Mouse (Mus musculus): ENCODE measurements around the gene Mettl7b. TPM values are rescaled to one million over a fixed set of nuclear protein-coding genes. Genes with fewer than 3 reads are reported as not detected.

Mettl7b gene
- total RNA-seq, 2 experiments from 2014 or later, result not detected

- ATAC-seq (ENCODE audit: poor library complexity, severe bottlenecking), result no peak
Observed at GRCm38 (mm10) chr10:128950208-128950887, 10.4 kb downstream of the Mettl7b start.

DNA sequence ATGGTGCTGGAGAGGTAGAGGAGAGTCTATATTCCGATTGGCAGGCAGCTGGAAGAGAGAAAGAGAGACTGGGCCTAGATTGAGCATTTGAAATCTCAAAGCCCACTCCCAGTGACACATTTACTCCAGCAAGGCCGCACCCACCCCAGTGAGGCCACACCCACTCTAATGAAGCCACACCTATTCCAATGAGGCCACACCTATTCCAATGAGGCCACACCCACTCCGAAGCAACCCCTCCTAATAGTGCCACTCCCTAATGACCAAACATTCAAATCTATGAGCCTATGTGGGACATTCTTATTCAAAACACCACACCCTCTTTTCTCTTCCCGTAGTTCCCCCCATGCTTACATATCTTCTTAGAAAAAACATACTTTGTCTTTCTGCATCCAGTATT is 13.3 kb downstream of the Mettl7b start:
- no peak for ATAC-seq (ENCODE audit: poor library complexity, severe bottlenecking)

DNA sequence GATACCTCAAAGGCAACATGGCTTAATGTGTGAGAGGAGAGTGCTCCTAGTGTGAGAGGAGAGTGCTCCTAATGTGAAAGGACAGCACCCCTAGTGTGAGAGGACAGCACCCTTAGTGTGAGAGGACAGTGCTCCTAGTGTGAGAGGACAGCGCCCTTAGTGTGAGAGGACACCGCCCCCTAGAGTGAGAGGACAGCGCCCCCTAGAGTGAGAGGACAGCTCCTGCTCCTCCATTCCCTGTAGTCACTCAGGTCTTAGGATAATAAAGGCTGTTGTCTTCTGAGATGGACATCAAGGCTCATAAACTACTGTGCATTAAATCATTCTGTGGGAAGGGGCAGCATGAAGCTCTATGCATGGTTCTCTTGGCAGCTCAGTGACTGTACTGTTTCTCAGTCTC is 15.1 kb downstream of the Mettl7b start:
- ATAC-seq (ENCODE audit: poor library complexity, severe bottlenecking), result peak; percentile 63

- no peak for ATAC-seq (ENCODE audit: poor library complexity, severe bottlenecking)
Observed at GRCm38 (mm10) chr10:128940475-128941061, 20.2 kb downstream of the Mettl7b start.

- no peak for ATAC-seq (ENCODE audit: poor library complexity, severe bottlenecking)
Observed at GRCm38 (mm10) chr10:128938974-128939373, 21.8 kb downstream of the Mettl7b start.

GRCm38 (mm10) chr10:128938457-128938856 is 22.3 kb downstream of the Mettl7b start:
- ATAC-seq (ENCODE audit: poor library complexity, severe bottlenecking), result no peak

DNA sequence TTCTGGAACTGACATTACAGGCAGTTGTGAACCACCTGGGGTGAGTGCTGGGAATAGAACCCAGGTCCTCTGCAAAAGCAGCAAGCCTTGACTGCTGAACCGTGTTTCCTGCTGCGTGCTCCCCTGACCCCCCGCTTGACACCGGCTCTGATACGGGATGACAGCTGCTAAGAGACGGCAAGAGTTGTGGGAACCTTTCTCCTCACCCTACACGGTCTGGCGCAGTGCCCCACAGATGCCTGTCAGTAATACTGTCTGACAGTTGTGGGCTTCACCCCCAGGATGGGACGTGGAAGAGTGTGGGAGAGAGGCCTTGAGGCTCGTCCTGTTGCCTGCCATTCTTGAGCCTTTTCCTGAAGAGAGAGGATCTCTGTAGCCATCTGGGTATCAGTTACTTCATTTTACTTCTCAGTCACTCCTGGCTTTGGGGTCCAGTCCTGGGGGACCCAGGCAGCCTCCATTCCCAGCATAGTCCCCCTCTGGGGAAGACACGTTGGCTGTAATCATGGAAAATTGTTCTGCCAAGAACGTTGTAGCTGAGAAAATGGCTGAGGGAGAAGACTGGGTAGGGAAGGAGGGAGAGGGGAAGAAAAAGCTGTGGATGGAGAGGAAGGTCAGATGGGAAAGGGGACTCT is 22.9 kb downstream of the Mettl7b start:
- ATAC-seq (ENCODE audit: poor library complexity, severe bottlenecking), result no peak

DNA sequence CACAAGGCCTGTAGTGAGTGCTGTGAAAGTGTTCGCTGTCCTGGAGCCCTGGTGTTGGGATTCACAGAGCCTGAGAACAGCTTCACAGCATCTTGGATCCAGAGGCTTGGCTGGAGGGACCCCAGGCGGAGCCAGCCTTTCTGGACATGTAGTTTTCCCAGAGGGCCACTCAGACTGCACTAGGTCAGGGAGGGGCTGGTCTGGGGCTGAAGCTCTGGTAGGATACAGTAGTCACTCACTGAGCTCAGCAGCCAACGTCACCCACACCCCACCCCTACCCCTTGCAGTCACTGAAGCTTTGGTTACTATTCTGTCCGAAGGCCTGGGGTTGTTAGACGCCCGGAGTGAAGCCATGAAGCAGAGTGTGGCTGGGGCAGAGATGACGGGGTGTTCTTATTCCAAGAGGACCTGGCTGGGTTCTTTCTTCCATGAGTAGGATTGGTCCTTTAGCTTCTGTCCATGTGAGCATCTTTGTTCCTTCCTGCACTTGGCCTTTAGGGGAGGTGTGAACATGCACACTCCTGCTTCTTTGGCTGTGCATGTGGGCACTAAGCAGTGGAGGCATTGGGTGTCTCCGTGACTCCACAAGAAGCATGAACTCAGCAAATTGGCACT is 24.9 kb downstream of the Mettl7b start:
- ATAC-seq (ENCODE audit: poor library complexity, severe bottlenecking), result no peak

DNA sequence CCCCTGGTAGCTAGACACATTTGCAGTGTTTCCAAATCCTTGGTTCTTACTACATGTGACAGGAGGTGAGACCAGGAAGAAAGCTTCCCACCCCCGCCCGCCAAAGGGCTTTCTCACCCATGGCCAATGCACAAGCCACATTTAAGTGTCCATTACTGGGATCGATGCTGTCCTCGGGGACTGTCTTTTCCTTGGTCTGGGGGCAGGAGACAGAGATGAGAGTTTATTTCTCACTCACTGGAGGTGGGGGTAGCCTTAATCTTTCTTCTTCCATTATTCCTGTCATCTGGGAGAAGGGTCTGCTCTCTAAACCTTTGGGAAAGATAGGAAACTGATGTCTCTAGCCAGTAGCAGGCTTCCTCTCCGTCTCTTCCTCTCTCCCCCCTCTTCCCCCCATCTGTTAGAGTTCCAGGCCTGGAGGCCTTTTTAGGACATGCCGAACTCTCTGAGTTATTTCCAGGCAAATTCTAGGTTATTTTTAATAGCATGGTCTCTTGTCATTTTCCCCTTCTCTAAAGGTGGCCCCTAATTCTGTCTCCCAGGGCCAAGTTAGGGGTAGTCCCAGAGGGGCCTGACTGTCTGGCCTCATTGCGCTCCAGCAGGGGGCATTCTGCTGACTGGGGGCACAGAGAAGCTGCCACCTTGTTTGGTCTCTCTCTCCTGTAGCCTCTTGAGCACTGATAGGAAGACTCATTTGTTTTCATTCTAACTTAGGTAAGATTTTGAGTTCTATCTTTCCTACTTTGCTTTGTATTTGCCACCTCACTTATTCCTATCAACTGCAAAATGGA is 25.6 kb downstream of the Mettl7b start:
- no peak for ATAC-seq (ENCODE audit: poor library complexity, severe bottlenecking)

DNA sequence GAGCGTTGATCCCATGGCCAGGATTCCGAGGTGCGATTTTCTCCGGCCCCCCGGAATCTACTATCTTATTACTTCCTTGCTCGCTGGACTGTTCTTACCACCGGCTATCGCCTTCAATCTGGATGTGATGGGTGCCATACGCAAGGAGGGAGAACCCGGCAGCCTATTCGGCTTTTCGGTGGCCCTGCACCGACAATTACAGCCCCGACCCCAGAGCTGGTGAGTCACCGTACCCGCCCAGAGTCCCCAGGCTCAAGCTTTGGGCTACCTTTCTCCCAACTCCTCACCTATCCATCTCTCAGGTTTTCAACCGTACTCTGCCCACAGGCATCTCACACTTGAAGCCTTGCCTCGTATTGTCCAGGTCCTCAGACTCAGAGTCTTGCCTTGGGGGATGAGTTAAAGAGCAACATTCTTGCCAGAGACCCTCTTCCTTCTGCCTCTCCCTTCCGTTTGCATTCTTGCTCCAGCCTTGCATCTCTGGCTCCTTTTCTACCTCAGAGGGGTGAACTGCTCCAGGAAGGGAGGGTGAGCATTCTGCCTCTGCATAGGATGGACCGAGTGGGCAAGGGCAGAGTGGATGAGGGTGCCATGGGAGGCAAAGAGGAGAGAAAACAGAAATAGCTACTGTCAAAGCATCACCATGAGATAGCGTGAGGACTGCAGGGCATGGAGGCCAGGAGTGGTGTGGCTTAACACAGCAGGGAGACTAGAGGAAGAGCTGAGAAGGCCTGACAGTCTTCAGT is 26.6 kb downstream of the Mettl7b start:
- ATAC-seq (ENCODE audit: poor library complexity, severe bottlenecking), result no peak

DNA sequence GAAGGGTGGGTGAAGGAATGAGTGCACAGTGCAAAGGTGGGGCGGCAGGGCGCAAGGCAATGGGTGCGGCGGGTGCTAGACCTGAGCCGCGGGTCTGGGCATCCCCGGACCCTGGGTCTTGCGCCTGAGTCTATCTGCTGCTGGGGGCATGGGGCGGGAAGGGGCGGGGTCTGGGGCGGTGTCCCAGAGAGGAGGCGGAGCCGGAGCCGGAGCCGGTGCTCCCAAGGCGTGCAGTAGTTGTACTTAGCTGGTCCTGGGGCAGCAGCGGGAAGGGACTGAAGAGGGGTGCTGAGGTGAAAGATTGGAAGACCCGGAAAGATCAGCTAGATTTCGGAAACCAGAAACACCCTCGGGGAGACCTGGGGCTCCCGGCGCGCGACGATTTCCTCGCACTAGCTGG is 27.2 kb downstream of the Mettl7b start, which contains the start of gene Itga7:
Gene Itga7 (plus strand): TSS at position 245 of the 400 bp plus-strand sequence.
- no peak for ATAC-seq (ENCODE audit: poor library complexity, severe bottlenecking)

DNA sequence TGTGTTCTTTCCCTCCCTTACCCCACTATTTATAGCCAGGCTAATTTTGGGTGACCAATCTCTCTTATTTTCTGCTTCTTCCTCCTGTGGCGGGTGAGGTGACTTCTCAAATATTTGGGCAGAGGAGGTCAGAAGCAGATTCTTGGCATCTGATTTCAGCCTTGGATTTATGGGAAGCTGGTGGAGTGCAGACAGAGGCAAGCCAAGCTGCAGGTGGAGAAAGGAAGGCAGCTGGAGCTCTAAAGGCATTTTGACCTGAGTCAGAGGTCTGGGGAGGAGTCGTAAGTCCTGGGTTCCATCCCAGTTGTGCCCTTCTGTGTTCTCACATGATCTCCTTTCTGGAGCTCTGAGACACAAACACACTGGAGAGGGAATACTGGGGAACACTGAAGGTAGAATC is 29.3 kb downstream of the Mettl7b start:
- no peak for ATAC-seq (ENCODE audit: poor library complexity, severe bottlenecking)

DNA sequence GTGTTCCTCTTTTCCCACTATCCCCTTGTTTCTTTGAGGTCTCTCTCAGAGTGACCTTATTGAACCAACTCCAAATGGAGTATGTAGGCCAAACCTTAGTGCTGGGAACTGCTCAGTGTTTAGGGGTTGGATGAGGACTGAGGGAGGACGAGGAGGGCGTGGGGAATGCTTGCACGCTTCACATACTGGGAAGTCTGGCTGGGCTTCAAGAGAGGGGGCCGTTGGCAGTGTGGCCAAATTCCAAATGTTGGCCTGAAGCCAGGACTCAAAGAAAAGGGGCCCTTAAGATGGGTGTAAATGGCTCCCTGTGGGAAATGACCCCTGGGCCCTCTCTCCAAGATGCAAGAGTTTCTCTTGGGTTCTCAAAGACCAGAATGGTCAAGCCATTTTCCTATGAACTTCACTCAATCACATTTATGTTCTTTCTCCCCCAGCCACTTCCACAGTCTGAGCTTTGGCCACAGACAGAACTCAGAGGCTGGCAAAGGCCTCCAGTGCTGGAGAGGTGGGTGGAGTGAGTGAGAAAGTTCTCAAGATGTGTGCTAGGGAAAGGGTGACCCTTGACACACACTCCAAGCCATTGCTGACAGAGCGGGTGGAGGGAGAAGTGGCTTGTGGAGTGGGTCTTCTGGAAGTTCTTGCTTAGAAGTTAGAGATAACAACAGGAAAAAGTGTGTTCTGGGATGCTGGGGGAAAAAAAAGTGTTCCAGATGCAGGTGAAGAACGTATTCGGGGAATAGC is 31.0 kb downstream of the Mettl7b start:
- no peak for ATAC-seq (ENCODE audit: poor library complexity, severe bottlenecking)

GRCm38 (mm10) chr10:128928356-128928755 is 32.4 kb downstream of the Mettl7b start:
- no peak for ATAC-seq (ENCODE audit: poor library complexity, severe bottlenecking)

DNA sequence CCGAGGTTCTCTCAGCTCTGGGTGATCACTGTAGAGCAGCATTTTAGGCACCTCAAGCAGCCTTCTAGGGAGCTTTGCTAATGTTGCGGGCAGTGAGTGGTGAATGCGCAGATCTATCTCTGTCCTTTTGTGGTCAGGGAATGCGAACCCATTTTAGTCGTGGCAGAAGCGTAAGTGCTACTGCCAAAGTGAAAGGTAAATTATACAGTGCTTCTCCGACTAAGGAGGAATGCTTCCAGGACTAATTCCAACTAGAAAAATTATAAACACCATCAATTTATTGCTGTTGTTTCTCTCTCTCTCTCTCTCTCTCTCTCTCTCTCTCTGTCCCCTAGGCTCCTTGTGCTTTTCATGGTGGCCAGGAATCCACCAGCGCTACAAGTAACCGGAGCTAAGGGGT is 36.9 kb downstream of the Mettl7b start, which contains the start of gene Bloc1s1:
Gene Bloc1s1 (minus strand): TSS at position 101 of the 400 bp plus-strand sequence.
- no peak for ATAC-seq (ENCODE audit: poor library complexity, severe bottlenecking)

GRCm38 (mm10) chr10:128923013-128923691 is 37.6 kb downstream of the Mettl7b start:
- ATAC-seq (ENCODE audit: poor library complexity, severe bottlenecking), result peak; percentile 97

- no peak for ATAC-seq (ENCODE audit: poor library complexity, severe bottlenecking)
Observed at GRCm38 (mm10) chr10:128922822-128923012, 38.1 kb downstream of the Mettl7b start, which contains the start of gene Rdh5. TSS of gene Rdh5 (minus strand) at chr10:128922888.

GRCm38 (mm10) chr10:128921883-128922821 is 38.6 kb downstream of the Mettl7b start:
- no peak for ATAC-seq (ENCODE audit: poor library complexity, severe bottlenecking)
